Mouse (Mus musculus): Measurements from ENCODE around the gene Man2a2.

- TF ChIP-seq CTCF (conservative IDR thresholded peaks at IDR 0.05 in 1 of 2, IDR thresholded peaks at IDR 0.05 in 1 of 2; ENCODE audit: low read depth in 2 of 2, low read length in 2 of 2), result no peak
- no peak for TF ChIP-seq NELFE (IDR thresholded peaks at IDR 0.05; ENCODE audit: low read depth, low read length)
- no peak for TF ChIP-seq SMC3 (IDR thresholded peaks at IDR 0.05; ENCODE audit: low read depth, low read length)
- no peak for TF ChIP-seq RAD21 (IDR thresholded peaks at IDR 0.05; ENCODE audit: low read depth, low read length)
- no peak for TF ChIP-seq TBP (conservative IDR thresholded peaks at IDR 0.05; ENCODE audit: low read depth, low read length)
- TF ChIP-seq ETS1 (conservative IDR thresholded peaks at IDR 0.05; ENCODE audit: low read depth, low read length), result no peak
- TF ChIP-seq SIN3A (IDR thresholded peaks at IDR 0.05; ENCODE audit: low read length), result no peak
- no peak for TF ChIP-seq EP300 (IDR thresholded peaks at IDR 0.05; ENCODE audit: low read length)
- no peak for TF ChIP-seq POLR2A (IDR thresholded peaks at IDR 0.05; ENCODE audit: low read depth, low read length)
- TF ChIP-seq ELF1 (IDR thresholded peaks at IDR 0.05; ENCODE audit: low read depth, low read length), result no peak
- TF ChIP-seq MAX (IDR thresholded peaks at IDR 0.05; ENCODE audit: low read length), result no peak
- no peak for TF ChIP-seq ZC3H11A (IDR thresholded peaks at IDR 0.05; ENCODE audit: low read depth, low read length)
Observed at GRCm38 (mm10) chr7:80372667-80373066, 1.5 kb upstream of the Man2a2 start.
